Mouse (Mus musculus): ENCODE measurements around the gene Asb3. TPM values are rescaled to one million over a fixed set of nuclear protein-coding genes. Genes with fewer than 3 reads are reported as not detected.
A peak's percentile ranks its signal among the peaks of the same experiment; 100 is the strongest.

Asb3 gene
- 1.9 and 3.8 TPM in 2 replicates for polyA plus RNA-seq (2012)

- TF ChIP-seq GATA1 (IDR thresholded peaks at IDR 0.05; ENCODE audit: low read length): no peak
Measured at GRCm38 (mm10) chr11:30885171-30885871, at the start of gene Asb3, which contains the start of gene Gpr75. TSS of gene Asb3 (plus strand) at chr11:30885416. TSS of gene Gpr75 (plus strand) at chr11:30885358.

- TF ChIP-seq GATA1 (IDR thresholded peaks at IDR 0.05; ENCODE audit: low read length): no peak
Measured at GRCm38 (mm10) chr11:30838793-30839192, 46.4 kb upstream of the Asb3 start.

- no peak for TF ChIP-seq GATA1 (IDR thresholded peaks at IDR 0.05; ENCODE audit: low read length)
Measured at GRCm38 (mm10) chr11:30844355-30844754, 40.9 kb upstream of the Asb3 start.

- no peak for TF ChIP-seq GATA1 (IDR thresholded peaks at IDR 0.05; ENCODE audit: low read length)
Measured at GRCm38 (mm10) chr11:30872425-30872824, 12.8 kb upstream of the Asb3 start.

GRCm38 (mm10) chr11:30888153-30888552 is 2.9 kb downstream of the Asb3 start:
- TF ChIP-seq GATA1 (IDR thresholded peaks at IDR 0.05; ENCODE audit: low read length): no peak

GRCm38 (mm10) chr11:30896201-30896600 is 11.0 kb downstream of the Asb3 start:
- TF ChIP-seq GATA1 (IDR thresholded peaks at IDR 0.05; ENCODE audit: low read length): no peak

GRCm38 (mm10) chr11:30899312-30899711 is 14.1 kb downstream of the Asb3 start:
- TF ChIP-seq GATA1 (IDR thresholded peaks at IDR 0.05; ENCODE audit: low read length): no peak

- TF ChIP-seq GATA1 (IDR thresholded peaks at IDR 0.05; ENCODE audit: low read length): no peak
Measured at GRCm38 (mm10) chr11:30912311-30912710, 27.1 kb downstream of the Asb3 start.

- TF ChIP-seq GATA1 (IDR thresholded peaks at IDR 0.05; ENCODE audit: low read length): no peak
Measured at GRCm38 (mm10) chr11:30920641-30921040, 35.4 kb downstream of the Asb3 start.

- TF ChIP-seq GATA1 (IDR thresholded peaks at IDR 0.05; ENCODE audit: low read length): no peak
Measured at GRCm38 (mm10) chr11:30923283-30923682, 38.1 kb downstream of the Asb3 start.

GRCm38 (mm10) chr11:30928079-30928478 is 42.9 kb downstream of the Asb3 start:
- peak; percentile 40 for TF ChIP-seq GATA1 (IDR thresholded peaks at IDR 0.05; ENCODE audit: low read length)

GRCm38 (mm10) chr11:30928498-30928897 is 43.3 kb downstream of the Asb3 start:
- TF ChIP-seq GATA1 (IDR thresholded peaks at IDR 0.05; ENCODE audit: low read length): no peak

- no peak for TF ChIP-seq GATA1 (IDR thresholded peaks at IDR 0.05; ENCODE audit: low read length)
Measured at GRCm38 (mm10) chr11:30943522-30943921, 58.3 kb downstream of the Asb3 start.

- no peak for TF ChIP-seq GATA1 (IDR thresholded peaks at IDR 0.05; ENCODE audit: low read length)
Measured at GRCm38 (mm10) chr11:30952829-30953228, 67.6 kb downstream of the Asb3 start.

- TF ChIP-seq GATA1 (IDR thresholded peaks at IDR 0.05; ENCODE audit: low read length): no peak
Measured at GRCm38 (mm10) chr11:30953469-30954154, 68.4 kb downstream of the Asb3 start.

GRCm38 (mm10) chr11:30954279-30954725 is 69.1 kb downstream of the Asb3 start, which contains the start of gene Erlec1:
TSS of gene Erlec1 (minus strand) at chr11:30954335.
- no peak for TF ChIP-seq GATA1 (IDR thresholded peaks at IDR 0.05; ENCODE audit: low read length)

GRCm38 (mm10) chr11:30985237-30985636 is 100.0 kb downstream of the Asb3 start:
- no peak for TF ChIP-seq GATA1 (IDR thresholded peaks at IDR 0.05; ENCODE audit: low read length)

All from G1E-ER4 (cell line).